Comparison of ENCODE assay signal across 26 mouse cellular contexts in the genomic region with DNA sequence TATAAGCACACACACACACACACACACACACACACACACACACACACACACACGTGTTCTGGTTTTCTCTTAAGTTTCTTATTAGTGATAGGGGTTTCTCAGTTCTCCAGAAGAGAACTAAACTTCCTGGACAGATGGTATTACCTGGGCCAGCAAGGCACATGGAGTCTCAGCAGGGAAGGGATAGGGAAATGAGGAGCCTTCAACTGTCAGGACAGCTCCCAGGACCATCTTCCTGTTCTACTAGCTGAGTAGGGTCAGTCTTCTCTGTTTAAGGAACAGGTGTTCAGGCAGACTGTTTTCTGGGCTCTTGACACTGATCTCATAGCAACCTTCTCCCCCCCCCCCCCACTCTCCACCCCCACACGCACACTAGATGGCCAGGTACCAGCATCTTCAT. TPM values are rescaled to one million over a fixed set of nuclear protein-coding genes. Genes with fewer than 3 reads are reported as not detected.
"Had no signal": no experiment of that assay in that cellular context is flagged by ENCODE, and none has a peak within 500 bp of the region (broad histone marks: within the 10 kb centered on the region; RNA-seq: fewer than 3 reads in every experiment).

No protein-coding gene starts in this region.

- H3K27ac ChIP-seq: kidney, embryonic 15.5 days; limb, embryonic 10.5 days; liver, embryonic 15.5 days; midbrain, embryonic 15.5 days; neural tube, embryonic 12.5 days had no signal

- H3K27me3 ChIP-seq: kidney, embryonic 15.5 days; liver, embryonic 15.5 days; midbrain, embryonic 15.5 days; neural tube, embryonic 12.5 days had no signal

- H3K4me1 ChIP-seq: kidney, embryonic 15.5 days; limb, embryonic 10.5 days; liver, embryonic 15.5 days; neural tube, embryonic 12.5 days had no signal

- H3K4me3 ChIP-seq: kidney, embryonic 15.5 days; limb, embryonic 10.5 days; liver, embryonic 15.5 days; megakaryocyte, embryonic 14.5 days; midbrain, embryonic 15.5 days; neural tube, embryonic 12.5 days had no signal

- ATAC-seq: lung, postnatal 0 days; midbrain, embryonic 15.5 days had no signal

- DNase-seq: kidney, postnatal 14 days; lung, adult 2 months; lung, postnatal 36 days; retina, postnatal 1 day; right cerebral cortex, postnatal 14 days; thymus, postnatal 36 days had no signal

RNA-seq across cellular contexts. Expression of a gene that starts 2.8 kb away (rescaled TPM):
- total RNA-seq: layer of hippocampus, adult 8-10 months; layer of hippocampus, postnatal 14 days; left cerebral cortex, adult 18-20 months; left cerebral cortex, postnatal 10 days; monocyte, adult 5-6 weeks; neutrophil, adult 5-6 weeks had no signal
- polyA plus RNA-seq: kidney, embryonic 15.5 days; large intestine, adult 2 months; limb, embryonic 10.5 days; limb, embryonic 14.5 days; liver, embryonic 11.5 days; liver, embryonic 15.5 days; lung, adult 2 months; lung, postnatal 0 days; midbrain, embryonic 11.5 days; midbrain, embryonic 15.5 days; neural tube, embryonic 12.5 days; small intestine, adult 2 months; stomach, embryonic 16.5 days; thymus, postnatal 0 days had no signal
